Mouse (Mus musculus): ENCODE results near the gene Trpv4.

The Trpv4 gene

DNA sequence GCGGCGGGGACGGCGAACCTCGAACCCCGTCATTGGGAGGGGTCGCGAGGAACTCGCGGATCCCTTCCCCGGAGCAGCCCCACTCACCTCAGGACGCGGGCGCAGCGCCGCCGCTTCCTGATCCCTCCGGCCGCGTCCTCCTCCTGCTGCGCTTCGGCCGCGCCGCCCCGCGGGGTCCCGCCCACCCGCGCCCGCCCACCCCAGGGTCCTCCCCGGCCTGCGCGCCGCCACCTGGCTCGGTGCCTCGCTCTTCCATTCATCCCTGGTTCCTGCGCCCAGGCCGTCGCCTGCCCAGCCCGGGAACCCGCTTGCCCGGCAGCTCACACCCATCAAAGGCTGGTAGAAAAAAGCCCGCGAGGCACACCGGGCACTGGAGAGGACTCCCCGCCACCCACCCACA lies at the start of gene Trpv4:
TSS of gene Trpv4 (minus strand) at position 167 of the 400 bp plus-strand sequence.
- DNase-seq (ENCODE audit: low spot score in 2 of 2), result peak in 1 of 2 experiments; percentile 44

- peak; percentile 92 to 94 for DNase-seq (ENCODE audit: low spot score in 2 of 2)
Measured at GRCm38 (mm10) chr5:114707265-114708068, 49.2 kb upstream of the Trpv4 start, which contains the start of gene Tchp. Tchp (plus strand) TSS chr5:114707760.

DNA sequence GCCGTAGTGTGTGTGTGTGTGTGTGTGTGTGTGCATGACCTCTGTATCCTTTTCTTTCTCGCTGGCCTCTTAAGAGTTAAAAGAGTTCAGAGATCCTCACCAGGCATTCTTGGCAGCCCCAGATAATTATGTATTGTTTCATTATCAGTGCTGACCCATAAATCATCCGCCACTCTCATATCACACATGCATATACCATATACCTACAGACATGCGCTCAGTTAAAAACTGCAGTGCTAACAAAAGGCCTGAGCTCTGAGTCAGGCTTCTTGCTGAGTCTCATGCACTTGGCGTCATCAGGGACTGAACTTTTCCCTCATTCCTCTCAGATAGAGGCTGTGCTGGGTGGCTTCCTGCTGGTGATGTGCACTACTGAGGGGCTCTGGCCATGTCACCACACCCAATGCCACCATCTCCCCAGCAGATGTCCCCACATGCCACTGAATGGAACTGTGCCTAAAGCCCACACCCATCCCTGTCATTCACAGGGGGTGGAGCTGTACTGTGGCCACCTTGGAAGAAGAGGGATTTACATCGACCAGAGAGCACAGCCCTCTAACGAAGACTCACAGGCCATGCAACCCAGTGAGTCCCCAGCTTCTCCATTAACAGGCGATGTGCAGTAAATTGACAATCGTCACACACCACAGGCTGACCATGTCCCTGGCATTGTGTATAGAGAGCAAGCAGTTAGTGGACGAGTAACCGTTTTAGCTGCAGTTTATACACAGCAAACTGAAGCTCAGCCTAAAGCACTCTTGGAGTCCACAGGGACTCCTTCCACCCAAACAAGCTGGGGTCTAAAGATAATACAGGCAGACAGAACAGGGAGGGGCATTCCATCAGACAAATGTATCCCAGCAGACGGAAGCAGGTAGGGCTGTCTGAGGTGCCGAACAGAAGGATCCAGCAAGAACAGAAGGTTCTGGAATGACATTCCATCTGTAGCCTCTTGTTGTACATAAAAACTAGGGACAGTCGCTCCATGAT lies 44.5 kb upstream of the Trpv4 start:
- DNase-seq (ENCODE audit: low spot score in 2 of 2), result no peak

GRCm38 (mm10) chr5:114699015-114699414 lies 40.8 kb upstream of the Trpv4 start:
- DNase-seq (ENCODE audit: low spot score in 2 of 2), result no peak

- peak in 1 of 2 experiments; percentile 68 for DNase-seq (ENCODE audit: low spot score in 2 of 2)
Measured at GRCm38 (mm10) chr5:114698044-114698746, 40.0 kb upstream of the Trpv4 start.

- DNase-seq (ENCODE audit: low spot score in 2 of 2), result no peak
Measured at GRCm38 (mm10) chr5:114696939-114697338, 38.7 kb upstream of the Trpv4 start.

DNA sequence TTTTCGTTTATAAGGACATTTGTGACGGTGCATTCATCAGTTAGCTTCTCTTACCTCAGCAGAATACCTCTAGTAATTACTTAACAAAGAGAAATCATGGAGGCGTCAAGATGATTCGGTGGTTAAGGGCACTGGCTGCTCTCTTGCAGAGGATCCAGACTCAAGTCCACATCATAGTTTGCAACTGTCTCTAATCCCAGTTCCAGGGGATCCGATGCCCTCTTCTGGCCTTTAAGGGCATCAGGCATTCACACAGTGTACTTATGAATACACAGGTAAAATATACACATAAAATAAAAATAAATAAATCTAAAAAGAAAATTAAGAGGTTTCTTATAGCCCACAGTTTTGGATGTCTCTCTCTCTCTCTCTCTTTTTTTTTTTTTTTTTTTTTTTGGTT lies 37.6 kb upstream of the Trpv4 start:
- DNase-seq (ENCODE audit: low spot score in 2 of 2), result no peak

GRCm38 (mm10) chr5:114690633-114691567 lies 32.7 kb upstream of the Trpv4 start, which contains the start of gene Gltp:
Gltp (minus strand) TSS chr5:114690984.
- DNase-seq (ENCODE audit: low spot score in 2 of 2), result peak; percentile 86 to 91

GRCm38 (mm10) chr5:114689700-114690366 lies 31.6 kb upstream of the Trpv4 start:
- DNase-seq (ENCODE audit: low spot score in 2 of 2), result no peak

DNA sequence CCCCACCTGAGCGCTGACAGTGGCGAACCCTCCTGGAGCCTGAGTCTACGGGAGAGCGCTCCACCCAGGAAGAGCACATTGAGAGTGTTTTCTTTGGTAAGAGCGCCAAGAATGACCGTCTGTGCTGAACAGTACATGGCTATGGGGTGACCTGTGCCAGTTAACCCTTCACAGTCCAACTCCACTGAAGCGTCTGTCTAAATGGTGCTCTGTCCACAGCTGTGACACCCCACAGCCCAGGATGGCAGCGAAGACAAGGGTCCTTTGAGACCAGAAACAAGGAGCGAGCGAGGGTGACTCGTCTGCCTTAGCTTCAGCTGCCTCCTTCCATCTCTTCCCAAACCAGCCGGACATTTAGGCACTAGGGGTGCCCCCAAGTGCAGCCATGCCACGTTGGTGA lies 30.5 kb upstream of the Trpv4 start:
- DNase-seq (ENCODE audit: low spot score in 2 of 2), result no peak

DNA sequence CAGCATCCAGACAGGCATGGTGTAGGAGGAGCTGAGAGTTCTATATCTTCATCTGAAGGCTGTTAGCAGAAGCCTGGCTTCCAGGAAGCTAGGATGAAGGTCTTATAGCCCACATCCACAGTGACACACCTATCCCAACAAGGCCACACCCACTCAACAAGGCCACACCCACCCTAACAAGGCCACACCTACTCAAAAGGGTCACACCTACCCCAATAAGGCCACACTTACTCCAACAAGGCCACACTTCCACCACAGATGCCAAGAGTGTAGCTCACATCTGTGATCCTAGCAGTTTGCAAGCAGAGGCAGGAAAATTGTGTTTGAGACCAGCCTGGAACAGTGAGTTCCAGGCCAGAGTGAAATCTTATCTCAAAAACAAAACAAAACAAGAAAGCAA lies 29.7 kb upstream of the Trpv4 start:
- DNase-seq (ENCODE audit: low spot score in 2 of 2), result no peak

DNA sequence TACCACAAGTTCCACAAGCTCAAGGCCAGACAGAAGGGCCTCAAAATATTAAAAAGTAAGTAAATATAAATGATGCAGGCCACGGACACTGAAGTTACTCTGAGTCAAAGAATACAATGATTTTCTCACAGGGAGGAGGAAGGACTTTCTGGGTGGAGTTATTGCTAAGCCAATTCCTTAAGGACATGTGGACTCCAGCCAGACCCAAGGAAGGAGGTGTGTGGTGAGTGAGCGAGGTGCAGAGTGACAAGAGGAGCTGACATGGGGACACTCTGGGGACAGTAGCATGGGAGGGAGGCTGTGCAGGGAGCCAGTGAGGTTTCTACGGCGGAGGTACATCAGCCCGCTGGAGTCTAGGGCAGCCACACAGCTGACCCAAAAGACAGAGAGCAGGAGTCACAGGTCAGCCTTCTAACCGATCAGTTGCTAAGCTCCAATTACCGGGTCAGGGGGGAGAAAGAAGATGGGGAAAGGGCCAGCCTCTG lies 28.5 kb upstream of the Trpv4 start:
- DNase-seq (ENCODE audit: low spot score in 2 of 2), result no peak

DNA sequence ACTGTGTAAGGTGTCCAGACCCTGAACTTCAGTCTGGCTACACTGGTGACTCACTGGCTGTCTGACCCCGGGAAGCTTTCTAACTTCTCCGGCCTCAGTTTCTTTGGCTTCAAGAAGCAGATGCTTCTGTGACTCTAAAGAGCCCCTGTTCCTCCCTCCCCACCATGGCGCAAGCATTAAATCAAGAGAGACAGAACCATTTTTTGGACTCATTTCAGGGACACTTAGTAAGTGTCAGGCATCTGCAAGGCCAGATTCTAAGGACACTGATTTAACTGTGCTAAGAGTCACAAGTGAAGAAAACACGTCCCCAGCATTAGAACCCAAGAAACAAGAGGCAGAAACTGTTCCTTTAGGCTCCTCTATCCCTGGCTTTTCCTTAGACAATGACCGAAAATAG lies 27.8 kb upstream of the Trpv4 start:
- no peak for DNase-seq (ENCODE audit: low spot score in 2 of 2)

DNA sequence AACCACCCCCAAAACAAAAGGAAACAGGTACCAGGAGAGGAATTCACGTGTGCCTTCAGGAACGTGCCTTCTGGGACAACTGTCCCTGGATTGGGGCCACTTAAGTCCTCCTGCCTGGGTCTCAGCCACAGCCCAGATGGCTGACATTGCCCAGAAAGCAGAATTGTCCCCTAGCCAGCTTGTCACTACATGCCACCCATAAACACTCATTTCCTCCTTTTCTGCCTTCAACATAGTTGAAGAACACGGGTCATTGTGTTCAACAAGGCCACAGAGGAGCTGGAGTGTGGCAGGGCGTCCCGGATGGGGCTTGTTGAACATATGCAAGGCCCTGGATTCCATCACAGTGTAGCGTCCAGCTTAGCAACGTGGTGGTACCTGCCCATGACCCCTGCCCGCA lies 23.5 kb upstream of the Trpv4 start:
- no peak for DNase-seq (ENCODE audit: low spot score in 2 of 2)

DNA sequence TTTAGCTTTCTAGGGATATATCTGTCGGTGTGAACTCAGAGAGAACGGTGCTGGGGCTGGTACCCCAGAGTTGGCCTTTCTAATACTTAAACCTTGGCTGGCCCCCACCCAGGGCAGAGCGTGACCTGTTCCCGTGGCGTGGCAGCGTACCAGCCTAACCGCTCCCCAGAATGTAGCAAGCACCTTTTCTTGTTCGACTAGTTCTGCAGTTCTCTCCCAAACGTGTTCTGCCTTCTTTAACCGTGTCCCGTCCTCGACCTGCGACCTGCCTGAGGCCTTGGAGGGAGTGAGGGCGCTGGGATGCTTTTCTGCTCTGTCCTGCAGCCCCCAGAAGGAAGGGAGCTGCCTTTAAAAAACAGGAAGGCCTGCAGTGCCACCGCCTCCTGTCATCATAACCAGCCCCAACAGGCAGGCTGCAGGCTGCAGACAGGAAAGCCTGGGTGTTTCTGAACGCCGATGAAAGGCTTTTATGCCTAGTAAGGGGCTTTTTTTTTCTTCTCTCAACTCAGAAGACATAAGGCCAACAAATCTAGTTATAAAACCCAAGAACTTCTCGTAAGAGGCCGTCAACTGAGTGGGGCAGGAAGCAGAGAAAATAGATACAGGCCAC lies 22.6 kb upstream of the Trpv4 start:
- peak in 1 of 2 experiments; percentile 74 for DNase-seq (ENCODE audit: low spot score in 2 of 2)

DNA sequence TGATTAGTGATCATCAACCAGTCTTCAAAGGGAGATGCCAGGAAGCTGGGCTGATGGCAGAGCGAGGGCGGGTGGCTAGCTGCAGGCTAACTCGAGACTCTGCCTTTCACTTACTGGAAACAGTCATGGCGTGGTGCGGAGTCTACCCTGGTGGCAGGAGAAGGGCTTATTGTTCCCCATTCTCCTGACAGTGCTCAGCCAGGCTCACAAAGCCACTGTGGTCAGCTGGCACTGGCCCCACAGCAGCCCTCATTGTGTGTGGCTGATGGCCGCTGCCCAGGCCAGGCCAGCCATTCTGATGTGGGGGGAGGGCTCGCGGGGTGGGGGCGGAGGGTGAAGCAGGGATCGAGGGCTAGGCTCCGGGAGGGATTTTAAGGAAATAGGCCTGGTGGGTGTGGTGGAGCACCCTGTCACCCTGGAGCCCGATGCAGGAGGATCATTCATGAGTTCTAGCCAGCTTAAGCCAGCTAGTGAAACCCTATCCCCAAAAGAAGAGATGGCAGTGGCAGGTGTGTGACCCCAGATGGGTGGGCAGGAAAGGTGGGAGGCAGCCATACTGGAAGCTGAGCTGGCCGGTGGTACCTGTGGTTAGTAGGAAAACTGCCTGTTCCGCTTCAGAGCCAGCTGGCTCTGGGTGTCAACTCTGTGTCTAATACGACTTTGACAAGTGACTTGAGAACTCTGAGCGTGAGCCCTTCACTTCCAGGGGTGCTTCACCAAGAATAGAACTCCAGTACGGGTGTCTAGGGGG lies 21.8 kb upstream of the Trpv4 start:
- no peak for DNase-seq (ENCODE audit: low spot score in 2 of 2)

GRCm38 (mm10) chr5:114674594-114674993 lies 16.4 kb upstream of the Trpv4 start:
- no peak for DNase-seq (ENCODE audit: low spot score in 2 of 2)

DNA sequence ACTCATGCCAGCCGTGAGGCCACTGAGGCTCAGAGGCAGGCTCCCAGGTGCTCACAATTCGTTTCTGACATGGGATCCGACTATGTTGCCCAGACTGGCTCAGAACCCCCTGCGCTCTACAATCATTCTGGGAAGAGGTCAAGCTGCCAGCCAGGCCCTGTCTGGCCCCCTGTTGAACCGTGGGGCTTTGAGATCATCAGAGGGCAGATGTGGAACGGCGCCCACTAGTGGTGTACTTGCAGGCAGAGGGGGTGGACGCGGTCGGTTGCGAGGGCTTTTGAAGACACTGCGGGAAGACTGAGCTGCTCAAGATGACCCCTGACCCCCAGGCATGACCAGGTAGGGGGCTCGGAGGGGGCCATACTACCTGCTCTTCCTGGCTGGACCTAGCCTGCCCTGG lies 14.9 kb upstream of the Trpv4 start:
- no peak for DNase-seq (ENCODE audit: low spot score in 2 of 2)

- DNase-seq (ENCODE audit: low spot score in 2 of 2), result no peak
Measured at GRCm38 (mm10) chr5:114669014-114669413, 10.8 kb upstream of the Trpv4 start.

Data from urinary bladder, postnatal 36 days (tissue).